Mouse (Mus musculus) gastrocnemius, postnatal 10 days (tissue): ENCODE data around the gene Olfr195. TPM values are rescaled to one million over a fixed set of nuclear protein-coding genes. Genes with fewer than 3 reads are reported as not detected.
"Not testable (repeated sequence)": the region's sequence is repeated elsewhere in the genome, so short reads cannot be mapped to it uniquely, and the experiment has no call there.

Experiments used
- DNase-seq: peaks from one replicate; pipeline ENCODE4 v3.0.0; 2021; ENCODE audit warnings: mixed read lengths
- long read RNA-seq, 2 experiments: library from polyadenylated mRNA; stranded (forward); transcript quantifications; one replicate each; pipeline ENCODE4 v2.0.0; 2021
- total RNA-seq, 2 experiments: library from RNA; stranded (reverse); gene quantifications; 2 replicates each; pipeline ENCODE4 v1.2.3; 2021

Gene Olfr195
- not detected for total RNA-seq
- long read RNA-seq, experiment 1 = 0 reads
- long read RNA-seq, experiment 2 = 0 reads

- no peak for DNase-seq
These were observed at the start of gene Olfr195 for GRCm38 (mm10) chr16:59146746-59147145. TSS of gene Olfr195 (plus strand) at chr16:59147046.

GRCm38 (mm10) chr16:59105312-59105711 lies 41.5 kb upstream of the Olfr195 start:
- no peak for DNase-seq

- not testable (repeated sequence) for DNase-seq
These were observed 38.3 kb upstream of the Olfr195 start for GRCm38 (mm10) chr16:59108522-59108921.

- DNase-seq = no peak
These were observed 35.1 kb upstream of the Olfr195 start, which contains the start of gene Olfr193 for GRCm38 (mm10) chr16:59111781-59112180. TSS of gene Olfr193 (minus strand) at chr16:59111881.

- no peak for DNase-seq
These were observed 25.9 kb upstream of the Olfr195 start, which contains the start of gene Olfr194 for GRCm38 (mm10) chr16:59120969-59121368. TSS of gene Olfr194 (minus strand) at chr16:59121069.

- DNase-seq = no peak
These were observed 16.1 kb upstream of the Olfr195 start for GRCm38 (mm10) chr16:59130740-59131139.

- no peak for DNase-seq
These were observed 5.7 kb upstream of the Olfr195 start for GRCm38 (mm10) chr16:59141105-59141504.

GRCm38 (mm10) chr16:59151996-59152395 lies 5.2 kb downstream of the Olfr195 start:
- DNase-seq = no peak

- DNase-seq = no peak
These were observed 23.5 kb downstream of the Olfr195 start, which contains the start of gene Olfr196 for GRCm38 (mm10) chr16:59170354-59170753. TSS of gene Olfr196 (minus strand) at chr16:59170454.

Other genes with a start within 250 kb of the Olfr195 start
- not detected for gene Olfr181, start 218.3 kb upstream of the Olfr195 start, total RNA-seq
- not detected for gene Olfr180, start 217.7 kb upstream of the Olfr195 start, total RNA-seq
- not detected for gene Olfr183, start 151.7 kb upstream of the Olfr195 start, total RNA-seq
- gene Olfr186, start 116.8 kb upstream of the Olfr195 start, total RNA-seq = not detected
- gene Olfr187, start 107.3 kb upstream of the Olfr195 start, total RNA-seq = not detected
- not detected for gene Olfr190, start 69.0 kb upstream of the Olfr195 start, total RNA-seq
- not detected for gene Olfr191, start 57.2 kb upstream of the Olfr195 start, total RNA-seq
- gene Olfr193, start 35.2 kb upstream of the Olfr195 start, total RNA-seq = not detected
- not detected for gene Olfr194, start 26.0 kb upstream of the Olfr195 start, total RNA-seq
- gene Olfr196, start 23.4 kb downstream of the Olfr195 start, total RNA-seq = not detected
- gene Olfr198, start 56.5 kb downstream of the Olfr195 start, total RNA-seq = not detected
- not detected for gene Olfr199, start 72.7 kb downstream of the Olfr195 start, total RNA-seq
- not detected for gene Olfr201, start 125.6 kb downstream of the Olfr195 start, total RNA-seq
- gene Olfr202, start 139.7 kb downstream of the Olfr195 start, total RNA-seq = not detected
- gene Olfr203, start 151.8 kb downstream of the Olfr195 start, total RNA-seq = not detected
- gene Olfr204, start 171.2 kb downstream of the Olfr195 start, total RNA-seq = not detected
- not detected for gene Olfr205, start 184.1 kb downstream of the Olfr195 start, total RNA-seq
- not detected for gene Olfr206, start 202.2 kb downstream of the Olfr195 start, total RNA-seq
- not detected for gene Olfr209, start 216.9 kb downstream of the Olfr195 start, total RNA-seq